Mouse (Mus musculus): ENCODE results near the gene B4galt4. TPM values are rescaled to one million over a fixed set of nuclear protein-coding genes. Genes with fewer than 3 reads are reported as not detected.

B4galt4 gene
- total and polyA plus RNA-seq, 3 experiments = not detected

DNA sequence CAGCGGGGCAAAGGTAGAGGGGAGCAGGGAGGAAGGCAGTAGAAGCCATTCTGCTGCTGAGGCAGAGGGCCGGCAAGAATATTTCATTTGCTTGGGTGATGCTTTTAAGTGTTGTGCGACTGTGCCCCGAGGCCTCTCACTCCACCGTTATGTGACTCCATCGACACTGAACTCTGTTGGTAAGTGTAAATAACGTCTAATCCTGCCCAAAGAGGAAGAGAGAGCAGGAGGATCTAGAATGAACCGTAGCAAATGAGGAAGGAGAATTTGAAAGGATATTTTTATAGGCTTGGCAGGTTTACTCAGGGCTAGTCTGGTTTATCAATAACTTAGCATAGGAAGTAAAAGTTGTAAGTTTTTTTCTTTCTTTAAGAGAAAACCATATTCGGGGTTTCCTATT lies 27.5 kb downstream of the B4galt4 start:
- no peak overlapping the region for H3K27ac ChIP-seq (ENCODE audit: control insufficient read depth, low read depth, low read length)
- no peak for TF ChIP-seq ZKSCAN1 (IDR thresholded peaks at IDR 0.05; ENCODE audit: low read depth, low read length)
- no peak for TF ChIP-seq HCFC1 (IDR thresholded peaks at IDR 0.05; ENCODE audit: low read depth, low read length)
- no peak for TF ChIP-seq GABPA (IDR thresholded peaks at IDR 0.05; ENCODE audit: low read depth, low read length)
- TF ChIP-seq GATA1 (IDR thresholded peaks at IDR 0.05; ENCODE audit: low read depth, low read length) = no peak
- no peak for TF ChIP-seq ELF1 (IDR thresholded peaks at IDR 0.05; ENCODE audit: low read depth, low read length)
- TF ChIP-seq EP300 (IDR thresholded peaks at IDR 0.05; ENCODE audit: low read depth in 1 of 2, low read length in 2 of 2) = no peak
- TF ChIP-seq MAZ (IDR thresholded peaks at IDR 0.05; ENCODE audit: low read depth, low read length) = no peak
- TF ChIP-seq MEF2A (IDR thresholded peaks at IDR 0.05; ENCODE audit: extremely low read depth, insufficient replicate concordance, low read depth, low read length, poor library complexity, severe bottlenecking) = no peak
- no peak for TF ChIP-seq JUND (IDR thresholded peaks at IDR 0.05; ENCODE audit: low read depth, low read length)
- no peak for TF ChIP-seq E2F4 (IDR thresholded peaks at IDR 0.05; ENCODE audit: borderline replicate concordance, low read depth, low read length)
- no peak for TF ChIP-seq CHD2 (IDR thresholded peaks at IDR 0.05; ENCODE audit: low read length)
- TF ChIP-seq KAT2A (conservative IDR thresholded peaks at IDR 0.05; ENCODE audit: low read depth, low read length) = no peak
- no peak for TF ChIP-seq UBTF (IDR thresholded peaks at IDR 0.05; ENCODE audit: borderline replicate concordance, insufficient read depth, low read depth, low read length)
- no peak for TF ChIP-seq TCF12 (IDR thresholded peaks at IDR 0.05; ENCODE audit: low read depth, low read length)
- no peak for TF ChIP-seq RCOR1 (IDR thresholded peaks at IDR 0.05; ENCODE audit: low read depth, low read length)
- no peak for TF ChIP-seq TBP (IDR thresholded peaks at IDR 0.05; ENCODE audit: low read depth, low read length)
- TF ChIP-seq RAD21 (IDR thresholded peaks at IDR 0.05; ENCODE audit: low read depth, low read length) = no peak
- no peaks in the 10 kb centered on the region for H3K79me2 ChIP-seq (ENCODE audit: control insufficient read depth, insufficient read depth, low read length, poor library complexity)
- H3K27me3 ChIP-seq (ENCODE audit: control insufficient read depth in 1 of 2, insufficient read depth in 2 of 2, low read length in 2 of 2) = no peaks in the 10 kb centered on the region; a peak in 1 of 4 replicates
- no peak overlapping the region for H3K4me3 ChIP-seq (ENCODE audit: control insufficient read depth in 1 of 2, insufficient read depth in 1 of 2, low read depth in 2 of 2, low read length in 2 of 2)
- no peak overlapping the region for H3K9ac ChIP-seq (ENCODE audit: control insufficient read depth, low read depth, low read length, poor library complexity, severe bottlenecking)
- no peaks in the 10 kb centered on the region for H3K4me1 ChIP-seq (ENCODE audit: control insufficient read depth in 1 of 2, insufficient read depth in 2 of 2, low read length in 2 of 2)
- H3K9me3 ChIP-seq (replicated peaks; ENCODE audit: insufficient read depth, low read length) = no peaks in the 10 kb centered on the region
- no peaks in the 10 kb centered on the region for H3K36me3 ChIP-seq (ENCODE audit: control insufficient read depth in 1 of 2, insufficient read depth in 2 of 2, low read length in 2 of 2)
- no peak for DNase-seq (ENCODE audit: low read depth, low spot score)

DNA sequence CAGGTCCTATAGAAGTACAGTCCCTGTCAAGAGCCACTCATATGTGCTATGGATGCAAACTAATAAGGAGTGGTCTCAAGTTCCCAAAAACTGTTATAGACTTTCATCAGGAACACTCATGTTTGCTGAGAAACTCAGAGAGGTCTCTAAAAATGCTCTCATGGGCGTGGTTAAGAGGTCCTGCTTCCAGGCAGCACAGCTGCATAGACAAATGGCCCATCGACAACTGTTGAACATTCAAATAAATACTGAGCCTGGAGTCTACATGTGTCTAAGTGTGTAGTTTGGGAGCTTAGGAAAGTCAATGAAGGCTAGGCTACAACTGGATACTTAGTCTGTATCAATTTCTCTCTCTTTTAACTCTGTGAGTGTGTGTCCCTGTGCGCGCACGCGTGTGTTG lies 29.1 kb downstream of the B4galt4 start:
- no peak overlapping the region for H3K4me3 ChIP-seq (ENCODE audit: control insufficient read depth in 1 of 2, insufficient read depth in 1 of 2, low read depth in 2 of 2, low read length in 2 of 2)
- no peaks in the 10 kb centered on the region for H3K9me3 ChIP-seq (replicated peaks; ENCODE audit: insufficient read depth, low read length)
- no peak for DNase-seq (ENCODE audit: low read depth, low spot score)
- no peaks in the 10 kb centered on the region for H3K36me3 ChIP-seq (ENCODE audit: control insufficient read depth in 1 of 2, insufficient read depth in 2 of 2, low read length in 2 of 2)
- H3K4me1 ChIP-seq (ENCODE audit: control insufficient read depth in 1 of 2, insufficient read depth in 2 of 2, low read length in 2 of 2) = no peaks in the 10 kb centered on the region
- H3K27ac ChIP-seq (ENCODE audit: control insufficient read depth, low read depth, low read length) = no peak overlapping the region
- TF ChIP-seq SMC3 (IDR thresholded peaks at IDR 0.05; ENCODE audit: low read depth, low read length) = no peak
- TF ChIP-seq RCOR1 (IDR thresholded peaks at IDR 0.05; ENCODE audit: low read depth, low read length) = no peak
- H3K9ac ChIP-seq (ENCODE audit: control insufficient read depth, low read depth, low read length, poor library complexity, severe bottlenecking) = no peak overlapping the region
- no peaks in the 10 kb centered on the region for H3K79me2 ChIP-seq (ENCODE audit: control insufficient read depth, insufficient read depth, low read length, poor library complexity)
- H3K27me3 ChIP-seq (ENCODE audit: control insufficient read depth in 1 of 2, insufficient read depth in 2 of 2, low read length in 2 of 2) = no peaks in the 10 kb centered on the region; a peak in 1 of 4 replicates
